Mouse (Mus musculus): ENCODE data around the gene Tex35.

The Tex35 gene

DNA sequence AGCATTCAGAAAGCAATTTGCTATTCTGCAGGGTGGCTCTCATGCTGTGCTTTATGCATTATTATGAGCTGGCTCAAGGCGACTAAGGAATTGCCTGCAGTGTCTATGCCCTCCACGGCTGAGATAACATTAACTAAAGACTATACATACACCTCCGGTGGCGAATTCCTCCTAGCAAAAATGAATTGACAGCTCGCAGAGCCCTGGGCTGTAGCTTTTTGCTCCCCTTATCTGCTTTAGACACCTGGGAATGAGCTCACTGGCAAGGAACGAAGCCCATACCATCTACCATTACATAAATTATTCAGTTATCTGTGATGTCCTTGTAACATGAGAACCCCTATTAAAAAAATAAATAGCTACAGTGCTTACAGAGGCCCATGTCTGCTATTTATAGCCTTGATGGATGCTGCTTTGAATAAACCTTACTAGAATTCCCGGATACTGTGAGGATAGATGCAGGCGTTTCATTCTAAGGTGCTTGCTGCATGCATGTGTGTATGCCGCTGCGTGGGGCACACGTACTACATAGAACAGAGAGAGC lies 53.1 kb downstream of the Tex35 start:
- intact Hi-C loops (cut with DNase I), result no loop called here

GRCm38 (mm10) chr1:157054659-157055058 lies 53.8 kb downstream of the Tex35 start:
- intact Hi-C loops (cut with DNase I), result no loop called here

DNA sequence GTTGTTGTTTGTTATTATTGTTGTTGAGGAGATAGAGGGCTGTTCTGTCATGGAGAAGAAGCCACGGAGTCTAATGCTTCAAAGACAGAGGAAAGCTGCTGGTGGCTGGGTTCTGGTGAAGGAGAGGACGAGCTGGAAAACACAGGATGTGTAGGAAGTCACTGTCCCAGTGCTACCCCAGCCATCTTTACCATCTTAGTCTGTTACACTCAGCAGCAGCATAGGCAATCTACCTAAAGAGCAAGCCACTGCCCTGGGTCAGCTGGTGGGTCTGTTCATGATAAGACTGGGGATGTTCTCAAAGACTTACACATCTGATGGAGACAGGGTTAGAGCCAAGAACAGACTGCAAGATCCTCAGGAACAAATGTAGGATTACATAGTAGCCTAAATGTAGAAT lies 58.6 kb downstream of the Tex35 start:
- intact Hi-C loops (cut with DNase I), result no loop called here

Data from adrenal gland (tissue).